Mouse (Mus musculus) liver, embryonic 14.5 days (tissue): ENCODE data around the gene Mcat. TPM values are rescaled to one million over a fixed set of nuclear protein-coding genes. Genes with fewer than 3 reads are reported as not detected.

Source experiments
- ATAC-seq: fragments of 200-750 bp; cut with Nextera tagmentation; 2 replicates; pipeline ENCODE4 v1.8.0; 2017; ENCODE audit warnings: moderate number of reproducible peaks, mild to moderate bottlenecking, moderate library complexity; ENCODE audit not compliant: insufficient read depth
- DNase-seq, 3 experiments: peaks; one replicate each; pipeline ENCODE4 v3.0.0-alpha.2; 2012 to 2013; ENCODE audit warnings: low read depth in 3 of 3, low spot score in 3 of 3
- H3K27ac ChIP-seq: fragments of 300-500 bp; sonication (generic); 2 replicates; pipeline ENCODE4 v1.5.1; 2014; ENCODE audit warnings: moderate library complexity, mild to moderate bottlenecking, control low read depth, inconsistent platforms
- H3K27me3 ChIP-seq: fragments of 300-500 bp; sonication (generic); 2 replicates; pipeline ENCODE4 v1.6.1; 2014; ENCODE audit warnings: mild to moderate bottlenecking, low read length, moderate library complexity; ENCODE audit not compliant: control insufficient read depth, insufficient read depth
- H3K36me3 ChIP-seq: fragments of 300-500 bp; sonication (generic); replicated peaks from 2 replicates; pipeline ENCODE4 v1.6.1; 2014; ENCODE audit warnings: low read depth; ENCODE audit not compliant: control insufficient read depth, insufficient read depth
- H3K4me1 ChIP-seq, 2 experiments: fragments of 200-500 bp in 1 of 2; fragments of 300-500 bp in 1 of 2; sonication (generic) in 1 of 2; replicated peaks; 2 replicates each; pipeline ENCODE4 v1.6.1; 2012 to 2014; ENCODE audit warnings: antibody characterized with exemption in 1 of 2, inconsistent platforms in 1 of 2, low read length in 1 of 2; ENCODE audit not compliant: control insufficient read depth in 2 of 2, insufficient read depth in 2 of 2
- H3K4me2 ChIP-seq: fragments of 300-500 bp; sonication (generic); 2 replicates; pipeline ENCODE4 v1.6.1; 2014; ENCODE audit warnings: low read depth, mild to moderate bottlenecking, control low read depth, moderate library complexity
- H3K4me3 ChIP-seq, 2 experiments: fragments of 200-500 bp in 1 of 2; fragments of 300-500 bp in 1 of 2; sonication (generic) in 1 of 2; 2 replicates each; pipeline ENCODE4 v1.5.1; 2012 to 2014; ENCODE audit warnings: low read depth in 2 of 2, low read length in 2 of 2, mild to moderate bottlenecking in 2 of 2, control low read depth in 1 of 2, inconsistent platforms in 1 of 2, moderate library complexity in 1 of 2; ENCODE audit not compliant: insufficient read depth in 1 of 2
- H3K9ac ChIP-seq: fragments of 300-500 bp; sonication (generic); replicated peaks from 2 replicates; pipeline ENCODE4 v1.6.1; 2014; ENCODE audit warnings: mild to moderate bottlenecking, control low read depth, moderate library complexity
- H3K9me3 ChIP-seq: fragments of 300-500 bp; sonication (generic); 2 replicates; pipeline ENCODE4 v1.6.1; 2016; ENCODE audit warnings: low read length, mixed read lengths; ENCODE audit not compliant: control insufficient read depth
- CTCF ChIP-seq: IDR thresholded peaks from 2 replicates; pipeline ENCODE4 v1.5.1; 2016; ENCODE audit warnings: antibody characterized with exemption, low read depth, control low read depth
- EP300 ChIP-seq: IDR thresholded peaks from 2 replicates; pipeline ENCODE4 v1.6.1; 2016; ENCODE audit warnings: antibody characterized with exemption, low read depth
- WGBS: fragments of 180-500 bp; shearing (Covaris S2); extraction: QIAGEN DNeasy Blood & Tissue Kit; methylation state at CpG from one replicate; pipeline ENCODE4 v1.1.7; 2014; ENCODE audit not compliant: insufficient replicate concordance; 5-methylcytosine and 5-hydroxymethylcytosine counted together
- polyA plus RNA-seq, 2 experiments: library from polyadenylated mRNA; depleted of rRNA in 1 of 2; stranded (reverse) in 1 of 2; unstranded in 1 of 2; fragments of >200 nt; fragmentation: Nextera tagmentation in 1 of 2; extraction: Ambion mirVana in 1 of 2; gene quantifications; 2 replicates each; pipeline versions ENCODE4 v1.2.1 to v1.2.3; 2012 to 2014

The Mcat gene
- polyA plus RNA-seq (2012; rRNA removed) (9.8 and 10.9 TPM in 2 replicates), polyA plus RNA-seq (2014; fragmentation: Nextera tagmentation; extraction: Ambion mirVana) (15.5 and 17.7 TPM in 2 replicates)

GRCm38 (mm10) chr15:83563327-83563856 lies at the start of gene Mcat, which contains the start of gene Tspo:
Gene Mcat (minus strand): TSS chr15:83563787.
Gene Tspo (plus strand): TSS chr15:83563592.
- H3K4me3 ChIP-seq: peak within 1 kb of the TSS; percentile 65 to 78
- ATAC-seq: peak; percentile 85
- H3K4me2 ChIP-seq: peak within 1 kb of the TSS; percentile 91
- H3K36me3 ChIP-seq: no peaks in the 10 kb centered on the region
- H3K27me3 ChIP-seq: no peaks in the 10 kb centered on the region
- peak in 1 of 3 experiments; percentile 62 for DNase-seq
- H3K4me1 ChIP-seq: peaks cover 27 to 33% of the 10 kb centered on the region in 2 experiments
- WGBS: under 1% methylated on average over 28 of the region's 28 CpGs
- no peaks in the 10 kb centered on the region for H3K9me3 ChIP-seq
- H3K9ac ChIP-seq: peak within 1 kb of the TSS; percentile 88
- TF ChIP-seq CTCF: no peak
- TF ChIP-seq EP300: no peak
- H3K27ac ChIP-seq: peak within 1 kb of the TSS; percentile 82

- H3K4me1 ChIP-seq: peaks cover 14 to 18% of the 10 kb centered on the region in 2 experiments
- no peaks in the 10 kb centered on the region for H3K36me3 ChIP-seq
- peak; percentile 60 for ATAC-seq
- peak overlapping the region; percentile 53 for H3K4me2 ChIP-seq
- peak overlapping the region; percentile 27; the same call in 1 of the 2 replicates for H3K27ac ChIP-seq
- peak; percentile 65 to 67 (median 67) for DNase-seq
- no peak overlapping the region for H3K4me3 ChIP-seq
- WGBS: 41% methylated on average over 15 of the region's 15 CpGs
- H3K9me3 ChIP-seq: no peaks in the 10 kb centered on the region
- peak overlapping the region; percentile 31 for H3K9ac ChIP-seq
- TF ChIP-seq CTCF (peak; percentile 99), EP300 (no peak)
- no peaks in the 10 kb centered on the region for H3K27me3 ChIP-seq
Measured at GRCm38 (mm10) chr15:83607115-83607802, 43.7 kb upstream of the Mcat start.

- peak; percentile 34; the same call in 1 of the 2 replicates for TF ChIP-seq CTCF
- peak; percentile 38; the same call in 1 of the 2 replicates for TF ChIP-seq EP300
- H3K4me3 ChIP-seq: no peak overlapping the region
- H3K4me1 ChIP-seq: peaks cover 14 to 20% of the 10 kb centered on the region in 2 experiments
- H3K27ac ChIP-seq: peak overlapping the region; percentile 27; the same call in 1 of the 2 replicates
- H3K4me2 ChIP-seq: peak overlapping the region; percentile 53
- 59% methylated on average over 8 of the region's 8 CpGs for WGBS
- no peaks in the 10 kb centered on the region for H3K27me3 ChIP-seq
- ATAC-seq: peak; percentile 85
- H3K9ac ChIP-seq: peak overlapping the region; percentile 31
- no peaks in the 10 kb centered on the region for H3K9me3 ChIP-seq
- peak; percentile 49 to 57 (median 57) for DNase-seq
- no peaks in the 10 kb centered on the region for H3K36me3 ChIP-seq
Measured at GRCm38 (mm10) chr15:83606700-83607099, 43.1 kb upstream of the Mcat start.

GRCm38 (mm10) chr15:83606216-83606615 lies 42.6 kb upstream of the Mcat start:
- no peaks in the 10 kb centered on the region for H3K27me3 ChIP-seq
- no peak overlapping the region for H3K27ac ChIP-seq
- 81% methylated on average over 11 of the region's 11 CpGs for WGBS
- H3K4me1 ChIP-seq: peaks cover 15 to 23% of the 10 kb centered on the region in 2 experiments
- ATAC-seq (peak; percentile 16; the same call in 1 of the 2 replicates), DNase-seq (no peak)
- no peak overlapping the region for H3K9ac ChIP-seq
- H3K4me3 ChIP-seq: no peak overlapping the region
- no peaks in the 10 kb centered on the region for H3K9me3 ChIP-seq
- TF ChIP-seq CTCF (no peak), EP300 (no peak)
- H3K36me3 ChIP-seq: no peaks in the 10 kb centered on the region
- H3K4me2 ChIP-seq: no peak overlapping the region; the same call in 1 of the 2 replicates

GRCm38 (mm10) chr15:83603426-83603825 lies 39.8 kb upstream of the Mcat start:
- Histone ChIP-seq H3K27me3 (no peaks in the 10 kb centered on the region), H3K4me2 (no peak overlapping the region), H3K9me3 (no peaks in the 10 kb centered on the region), H3K9ac (no peak overlapping the region), H3K36me3 (no peaks in the 10 kb centered on the region), H3K4me3 (no peak overlapping the region), H3K4me1 (peaks cover 20 to 30% of the 10 kb centered on the region in 2 experiments), H3K27ac (no peak overlapping the region)
- DNase-seq: no peak
- no peak for TF ChIP-seq CTCF
- no peak for TF ChIP-seq EP300
- no peak for ATAC-seq
- 85% methylated on average over 7 of the region's 7 CpGs for WGBS
